9 mouse cellular contexts compared by ENCODE assay signal in genomic region chr3:41021980-41022379, GRCm38 (mm10).
DNase-seq lines count a peak whose midpoint lies in the region; ATAC-seq lines count a peak whose summit lies in the region.
"Had no signal": no experiment of that assay in that cellular context is flagged by ENCODE, and none has a peak within 500 bp of the region (broad histone marks: within the 10 kb centered on the region; RNA-seq: fewer than 3 reads in every experiment).

No protein-coding gene starts in this region.

- ATAC-seq in granulocyte monocyte progenitor cell, adult 5-6 weeks (replicated peaks; ENCODE audit: poor library complexity, severe bottlenecking), result no peak
- ATAC-seq: Patski had no signal

- peak; percentile 55 for DNase-seq in kidney, adult 11 months
- DNase-seq in kidney, postnatal 4 days, result no peak
- DNase-seq in cerebellum, adult 11 months, result peak; percentile 21
- DNase-seq in gonadal fat pad, adult 2 months (ENCODE audit: low read depth), result peak; percentile 37
- DNase-seq in left cerebral cortex, adult 18-20 months (ENCODE audit: low spot score in 2 of 2), result peak; percentile 9 to 24
- no peak for DNase-seq in spleen, postnatal 14 days (ENCODE audit: low spot score in 2 of 2)
- no peak for DNase-seq in thymus, postnatal 25 days

Comparison
In these comparisons a context has a peak if more than half of its experiments do, and no peak if none do; other contexts are left out.
1. DNase-seq: peak in kidney, adult 11 months (single experiment), cerebellum, adult 11 months (single experiment), gonadal fat pad, adult 2 months (single experiment) and left cerebral cortex, adult 18-20 months (2 of 2); none in kidney, postnatal 4 days (0 of 2), spleen, postnatal 14 days (0 of 2) and thymus, postnatal 25 days (single experiment).